Mouse (Mus musculus): ENCODE data around the gene Olfr645. TPM values are rescaled to one million over a fixed set of nuclear protein-coding genes. Genes with fewer than 3 reads are reported as not detected.

The Olfr645 gene
- polyA plus RNA-seq, 1 experiment from 2014 or later, result not detected

Other genes with a start within 250 kb of the Olfr645 start
- gene Hbb-bh2, start 244.9 kb downstream of the Olfr645 start, polyA plus RNA-seq (2015; fragmentation: Nextera tagmentation; extraction: Ambion mirVana), result not detected in 2 replicates
- 37.1 and 47.9 TPM in 2 replicates for gene Hbb-bh1, start 242.3 kb downstream of the Olfr645 start, polyA plus RNA-seq (2015; fragmentation: Nextera tagmentation; extraction: Ambion mirVana)
- gene Hbb-y, start 232.2 kb downstream of the Olfr645 start, polyA plus RNA-seq (2015; fragmentation: Nextera tagmentation; extraction: Ambion mirVana), result 4,013 and 4,161 TPM in 2 replicates
- not detected in 2 replicates for gene Olfr66, start 199.2 kb downstream of the Olfr645 start, polyA plus RNA-seq (2015; fragmentation: Nextera tagmentation; extraction: Ambion mirVana)
- gene Olfr64, start 191.0 kb downstream of the Olfr645 start, polyA plus RNA-seq (2015; fragmentation: Nextera tagmentation; extraction: Ambion mirVana), result not detected in 2 replicates
- gene Olfr65, start 182.0 kb downstream of the Olfr645 start, polyA plus RNA-seq (2015; fragmentation: Nextera tagmentation; extraction: Ambion mirVana), result not detected in 2 replicates
- not detected in 2 replicates for gene Olfr631, start 156.6 kb downstream of the Olfr645 start, polyA plus RNA-seq (2015; fragmentation: Nextera tagmentation; extraction: Ambion mirVana)
- not detected in 2 replicates for gene Olfr632, start 151.1 kb downstream of the Olfr645 start, polyA plus RNA-seq (2015; fragmentation: Nextera tagmentation; extraction: Ambion mirVana)
- not detected in 2 replicates for gene Olfr633, start 141.0 kb downstream of the Olfr645 start, polyA plus RNA-seq (2015; fragmentation: Nextera tagmentation; extraction: Ambion mirVana)
- gene Olfr635, start 114.3 kb downstream of the Olfr645 start, polyA plus RNA-seq (2015; fragmentation: Nextera tagmentation; extraction: Ambion mirVana), result 0.03 TPM in 1 of 2 replicates, not detected in the other
- not detected in 2 replicates for gene Olfr638, start 86.7 kb downstream of the Olfr645 start, polyA plus RNA-seq (2015; fragmentation: Nextera tagmentation; extraction: Ambion mirVana)
- 0.03 TPM in 1 of 2 replicates, not detected in the other for gene Olfr639, start 68.2 kb downstream of the Olfr645 start, polyA plus RNA-seq (2015; fragmentation: Nextera tagmentation; extraction: Ambion mirVana)
- not detected in 2 replicates for gene Olfr640, start 59.9 kb downstream of the Olfr645 start, polyA plus RNA-seq (2015; fragmentation: Nextera tagmentation; extraction: Ambion mirVana)
- gene Olfr641, start 50.0 kb downstream of the Olfr645 start, polyA plus RNA-seq (2015; fragmentation: Nextera tagmentation; extraction: Ambion mirVana), result not detected in 2 replicates
- gene Olfr642, start 32.8 kb downstream of the Olfr645 start, polyA plus RNA-seq (2015; fragmentation: Nextera tagmentation; extraction: Ambion mirVana), result not detected in 2 replicates
- gene 4930516K23Rik, start 24.0 kb downstream of the Olfr645 start, polyA plus RNA-seq (2015; fragmentation: Nextera tagmentation; extraction: Ambion mirVana), result not detected in 2 replicates
- not detected in 2 replicates for gene Olfr644, start 13.6 kb downstream of the Olfr645 start, polyA plus RNA-seq (2015; fragmentation: Nextera tagmentation; extraction: Ambion mirVana)
- gene Olfr646, start 19.4 kb upstream of the Olfr645 start, polyA plus RNA-seq (2015; fragmentation: Nextera tagmentation; extraction: Ambion mirVana), result not detected in 2 replicates
- gene Ubqln5, start 44.4 kb upstream of the Olfr645 start, polyA plus RNA-seq (2015; fragmentation: Nextera tagmentation; extraction: Ambion mirVana), result not detected in 2 replicates
- gene Olfr643, start 51.9 kb upstream of the Olfr645 start, polyA plus RNA-seq (2015; fragmentation: Nextera tagmentation; extraction: Ambion mirVana), result not detected in 2 replicates
- not detected in 2 replicates for gene Ubqln3, start 57.8 kb upstream of the Olfr645 start, polyA plus RNA-seq (2015; fragmentation: Nextera tagmentation; extraction: Ambion mirVana)
- gene Ubqlnl, start 65.1 kb upstream of the Olfr645 start, polyA plus RNA-seq (2015; fragmentation: Nextera tagmentation; extraction: Ambion mirVana), result not detected in 2 replicates
- not detected in 2 replicates for gene Olfm5, start 79.4 kb upstream of the Olfr645 start, polyA plus RNA-seq (2015; fragmentation: Nextera tagmentation; extraction: Ambion mirVana)
- gene Olfr648, start 97.9 kb upstream of the Olfr645 start, polyA plus RNA-seq (2015; fragmentation: Nextera tagmentation; extraction: Ambion mirVana), result 0.26 and 0.46 TPM in 2 replicates
- gene Olfr649, start 110.5 kb upstream of the Olfr645 start, polyA plus RNA-seq (2015; fragmentation: Nextera tagmentation; extraction: Ambion mirVana), result not detected in 2 replicates
- 0.32 and 0.59 TPM in 2 replicates for gene Trim6, start 133.3 kb upstream of the Olfr645 start, polyA plus RNA-seq (2015; fragmentation: Nextera tagmentation; extraction: Ambion mirVana)
- 0.46 and 0.75 TPM in 2 replicates for gene Trim34a, start 159.0 kb upstream of the Olfr645 start, polyA plus RNA-seq (2015; fragmentation: Nextera tagmentation; extraction: Ambion mirVana)
- gene Trim5, start 202.6 kb upstream of the Olfr645 start, polyA plus RNA-seq (2015; fragmentation: Nextera tagmentation; extraction: Ambion mirVana), result not detected in 2 replicates
- 1.4 and 2.0 TPM in 2 replicates for gene Trim12a, start 230.0 kb upstream of the Olfr645 start, polyA plus RNA-seq (2015; fragmentation: Nextera tagmentation; extraction: Ambion mirVana)
- not detected in 2 replicates for gene Trim34b, start 244.0 kb upstream of the Olfr645 start, polyA plus RNA-seq (2015; fragmentation: Nextera tagmentation; extraction: Ambion mirVana)